Mouse (Mus musculus) testis, adult 2 months (tissue): ENCODE results near the gene Arl13b.

Source experiments
- CTCF ChIP-seq: fragments of 200-500 bp; IDR thresholded peaks from 2 replicates; pipeline ENCODE4 v1.5.1; 2012; ENCODE audit warnings: low read depth, mild to moderate bottlenecking, inconsistent platforms, low read length, moderate library complexity; ENCODE audit not compliant: control insufficient read depth, insufficient read depth, insufficient replicate concordance
- POLR2A ChIP-seq: fragments of 200-500 bp; IDR thresholded peaks from 2 replicates; pipeline ENCODE4 v1.6.1; 2012; ENCODE audit warnings: low read depth, mild to moderate bottlenecking, inconsistent platforms, low read length, moderate library complexity; ENCODE audit not compliant: control insufficient read depth

GRCm38 (mm10) chr16:62857498-62857897 lies 10.7 kb upstream of the Arl13b start:
- no peak for TF ChIP-seq POLR2A
- no peak for TF ChIP-seq CTCF
